Mouse (Mus musculus): ENCODE measurements around the gene Syk.

The Syk gene

GRCm38 (mm10) chr13:52569194-52569769, 13.7 kb upstream of the Syk start:
- DNase-seq (ENCODE audit: low spot score), result no peak

GRCm38 (mm10) chr13:52570276-52570675, 12.7 kb upstream of the Syk start:
- peak; percentile 40 for DNase-seq (ENCODE audit: low spot score)

- DNase-seq (ENCODE audit: low spot score), result no peak
Measured at GRCm38 (mm10) chr13:52571591-52572384, 11.2 kb upstream of the Syk start.

GRCm38 (mm10) chr13:52572451-52573446, 10.2 kb upstream of the Syk start:
- DNase-seq (ENCODE audit: low spot score), result no peak

- no peak for DNase-seq (ENCODE audit: low spot score)
Measured at GRCm38 (mm10) chr13:52574311-52574710, 8.7 kb upstream of the Syk start.

GRCm38 (mm10) chr13:52575483-52575882, 7.5 kb upstream of the Syk start:
- no peak for DNase-seq (ENCODE audit: low spot score)

GRCm38 (mm10) chr13:52576021-52576614, 6.9 kb upstream of the Syk start:
- no peak for DNase-seq (ENCODE audit: low spot score)

GRCm38 (mm10) chr13:52576841-52577240, 6.1 kb upstream of the Syk start:
- DNase-seq (ENCODE audit: low spot score), result no peak

- no peak for DNase-seq (ENCODE audit: low spot score)
Measured at GRCm38 (mm10) chr13:52577326-52577920, 5.5 kb upstream of the Syk start.

- DNase-seq (ENCODE audit: low spot score), result no peak
Measured at GRCm38 (mm10) chr13:52577939-52578338, 5.0 kb upstream of the Syk start.

- no peak for DNase-seq (ENCODE audit: low spot score)
Measured at GRCm38 (mm10) chr13:52578776-52579175, 4.2 kb upstream of the Syk start.

GRCm38 (mm10) chr13:52582506-52582877, 481 bp upstream of the Syk start:
- DNase-seq (ENCODE audit: low spot score), result no peak

- no peak for DNase-seq (ENCODE audit: low spot score)
Measured at GRCm38 (mm10) chr13:52583943-52584562, 1.1 kb downstream of the Syk start.

GRCm38 (mm10) chr13:52584654-52585455, 1.9 kb downstream of the Syk start:
- DNase-seq (ENCODE audit: low spot score), result no peak

- no peak for DNase-seq (ENCODE audit: low spot score)
Measured at GRCm38 (mm10) chr13:52587761-52588160, 4.8 kb downstream of the Syk start.

GRCm38 (mm10) chr13:52589043-52589442, 6.1 kb downstream of the Syk start:
- no peak for DNase-seq (ENCODE audit: low spot score)

- no peak for DNase-seq (ENCODE audit: low spot score)
Measured at GRCm38 (mm10) chr13:52591831-52592230, 8.9 kb downstream of the Syk start.

- DNase-seq (ENCODE audit: low spot score), result no peak
Measured at GRCm38 (mm10) chr13:52596692-52597091, 13.7 kb downstream of the Syk start.

- no peak for DNase-seq (ENCODE audit: low spot score)
Measured at GRCm38 (mm10) chr13:52597092-52597678, 14.2 kb downstream of the Syk start.

GRCm38 (mm10) chr13:52598233-52598632, 15.3 kb downstream of the Syk start:
- no peak for DNase-seq (ENCODE audit: low spot score)
